Mouse (Mus musculus) liver, embryonic 14.5 days (tissue): ENCODE measurements at regions not wholly inside any gene's neighbourhood (a gene's known extent, or its start where the extent isn't known, plus 50 kb on each side); places are given as distances from the start of the nearest gene placed in this dataset.

ENCODE experiments used
- ATAC-seq: fragments of 200-750 bp; cut with Nextera tagmentation; 2 replicates; pipeline ENCODE4 v1.8.0; 2017; ENCODE audit warnings: moderate number of reproducible peaks, mild to moderate bottlenecking, moderate library complexity; ENCODE audit not compliant: insufficient read depth
- DNase-seq, 3 experiments: peaks; one replicate each; pipeline ENCODE4 v3.0.0-alpha.2; 2012 to 2013; ENCODE audit warnings: low read depth in 3 of 3, low spot score in 3 of 3
- H3K27ac ChIP-seq: fragments of 300-500 bp; sonication (generic); 2 replicates; pipeline ENCODE4 v1.5.1; 2014; ENCODE audit warnings: moderate library complexity, mild to moderate bottlenecking, control low read depth, inconsistent platforms
- H3K27me3 ChIP-seq: fragments of 300-500 bp; sonication (generic); 2 replicates; pipeline ENCODE4 v1.6.1; 2014; ENCODE audit warnings: mild to moderate bottlenecking, low read length, moderate library complexity; ENCODE audit not compliant: control insufficient read depth, insufficient read depth
- H3K36me3 ChIP-seq: fragments of 300-500 bp; sonication (generic); replicated peaks from 2 replicates; pipeline ENCODE4 v1.6.1; 2014; ENCODE audit warnings: low read depth; ENCODE audit not compliant: control insufficient read depth, insufficient read depth
- H3K4me1 ChIP-seq, 2 experiments: fragments of 200-500 bp in 1 of 2; fragments of 300-500 bp in 1 of 2; sonication (generic) in 1 of 2; replicated peaks; 2 replicates each; pipeline ENCODE4 v1.6.1; 2012 to 2014; ENCODE audit warnings: antibody characterized with exemption in 1 of 2, inconsistent platforms in 1 of 2, low read length in 1 of 2; ENCODE audit not compliant: control insufficient read depth in 2 of 2, insufficient read depth in 2 of 2
- H3K4me2 ChIP-seq: fragments of 300-500 bp; sonication (generic); 2 replicates; pipeline ENCODE4 v1.6.1; 2014; ENCODE audit warnings: low read depth, mild to moderate bottlenecking, control low read depth, moderate library complexity
- H3K4me3 ChIP-seq, 2 experiments: fragments of 200-500 bp in 1 of 2; fragments of 300-500 bp in 1 of 2; sonication (generic) in 1 of 2; 2 replicates each; pipeline ENCODE4 v1.5.1; 2012 to 2014; ENCODE audit warnings: low read depth in 2 of 2, low read length in 2 of 2, mild to moderate bottlenecking in 2 of 2, control low read depth in 1 of 2, inconsistent platforms in 1 of 2, moderate library complexity in 1 of 2; ENCODE audit not compliant: insufficient read depth in 1 of 2
- H3K9ac ChIP-seq: fragments of 300-500 bp; sonication (generic); replicated peaks from 2 replicates; pipeline ENCODE4 v1.6.1; 2014; ENCODE audit warnings: mild to moderate bottlenecking, control low read depth, moderate library complexity
- H3K9me3 ChIP-seq: fragments of 300-500 bp; sonication (generic); 2 replicates; pipeline ENCODE4 v1.6.1; 2016; ENCODE audit warnings: low read length, mixed read lengths; ENCODE audit not compliant: control insufficient read depth
- CTCF ChIP-seq: IDR thresholded peaks from 2 replicates; pipeline ENCODE4 v1.5.1; 2016; ENCODE audit warnings: antibody characterized with exemption, low read depth, control low read depth
- EP300 ChIP-seq: IDR thresholded peaks from 2 replicates; pipeline ENCODE4 v1.6.1; 2016; ENCODE audit warnings: antibody characterized with exemption, low read depth
- WGBS: fragments of 180-500 bp; shearing (Covaris S2); extraction: QIAGEN DNeasy Blood & Tissue Kit; methylation state at CpG from one replicate; pipeline ENCODE4 v1.1.7; 2014; ENCODE audit not compliant: insufficient replicate concordance; 5-methylcytosine and 5-hydroxymethylcytosine counted together

DNA sequence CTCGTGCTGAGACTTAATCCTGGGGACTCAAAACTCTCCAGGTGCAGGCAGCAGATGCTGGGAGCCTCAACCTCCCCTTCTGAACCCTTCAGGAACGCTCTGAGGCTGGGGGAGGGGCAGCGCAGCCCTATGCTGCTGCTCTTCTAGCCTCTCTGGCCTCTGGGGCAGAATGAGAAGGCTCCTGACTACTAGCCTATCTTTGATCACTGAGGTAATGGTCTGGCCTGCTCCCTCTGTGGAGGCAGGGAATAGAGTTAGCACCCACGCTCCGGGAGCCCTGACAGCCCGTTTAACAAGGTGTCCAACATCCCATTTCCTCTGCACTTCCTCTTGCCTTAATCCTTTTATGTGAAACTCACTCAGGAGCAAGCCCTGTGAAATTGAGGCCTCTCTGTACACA, 79.4 kb upstream of the Lhx1 start:
- H3K27me3 ChIP-seq, result no peaks in the 10 kb centered on the region; the same call in 1 of the 2 replicates
- no peaks in the 10 kb centered on the region for H3K9me3 ChIP-seq
- H3K4me2 ChIP-seq, result no peak overlapping the region
- 8% methylated on average over 6 of the region's 6 CpGs for WGBS
- ATAC-seq, result no peak
- H3K9ac ChIP-seq, result no peak overlapping the region
- no peak overlapping the region for H3K27ac ChIP-seq
- 0 out of 4 replicates have a peak, but pooled peaks cover 0 to 1% of the 10 kb centered on the region in 2 experiments for H3K4me1 ChIP-seq
- no peak overlapping the region for H3K4me3 ChIP-seq
- no peaks in the 10 kb centered on the region for H3K36me3 ChIP-seq
- DNase-seq, result no peak
- TF ChIP-seq CTCF, result no peak
- no peak for TF ChIP-seq EP300

DNA sequence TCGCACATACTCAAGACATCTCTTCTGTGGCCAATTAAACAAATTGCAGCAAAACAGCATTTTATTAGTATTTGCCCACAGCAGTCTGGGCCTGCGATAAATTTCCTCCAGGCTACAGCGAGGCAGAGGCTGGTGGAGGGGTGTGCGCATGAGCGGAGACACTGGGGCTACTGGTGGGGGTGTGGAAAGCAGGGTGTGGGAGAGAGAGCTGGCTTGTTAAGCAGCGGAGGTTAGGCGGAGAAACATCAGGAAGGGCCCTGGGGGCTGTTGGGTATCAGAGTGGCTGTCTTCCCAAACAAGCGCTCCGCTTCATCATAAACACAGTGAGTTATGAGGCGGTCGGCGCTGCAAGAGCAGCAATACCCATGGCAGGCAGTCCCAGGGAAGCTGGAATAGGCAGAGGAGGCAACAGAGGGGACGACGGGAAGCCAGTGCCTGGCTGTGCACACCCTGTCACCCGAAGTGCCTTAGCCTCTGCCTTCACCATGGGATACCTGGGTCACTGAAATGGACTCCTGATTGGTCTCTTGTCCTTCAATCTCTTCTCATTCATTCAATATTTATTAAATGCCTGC, 74.0 kb upstream of the Lhx1 start:
- 64% methylated on average over 15 of the region's 15 CpGs for WGBS
- TF ChIP-seq CTCF (no peak), EP300 (no peak)
- Histone ChIP-seq H3K27me3 (no peaks in the 10 kb centered on the region; the same call in 1 of the 2 replicates), H3K36me3 (no peaks in the 10 kb centered on the region), H3K27ac (no peak overlapping the region), H3K4me3 (no peak overlapping the region), H3K9me3 (no peaks in the 10 kb centered on the region), H3K4me2 (no peak overlapping the region), H3K9ac (no peak overlapping the region), H3K4me1 (0 out of 4 replicates have a peak, but pooled peaks cover 0 to 1% of the 10 kb centered on the region in 2 experiments)
- no peak for DNase-seq
- no peak for ATAC-seq

DNA sequence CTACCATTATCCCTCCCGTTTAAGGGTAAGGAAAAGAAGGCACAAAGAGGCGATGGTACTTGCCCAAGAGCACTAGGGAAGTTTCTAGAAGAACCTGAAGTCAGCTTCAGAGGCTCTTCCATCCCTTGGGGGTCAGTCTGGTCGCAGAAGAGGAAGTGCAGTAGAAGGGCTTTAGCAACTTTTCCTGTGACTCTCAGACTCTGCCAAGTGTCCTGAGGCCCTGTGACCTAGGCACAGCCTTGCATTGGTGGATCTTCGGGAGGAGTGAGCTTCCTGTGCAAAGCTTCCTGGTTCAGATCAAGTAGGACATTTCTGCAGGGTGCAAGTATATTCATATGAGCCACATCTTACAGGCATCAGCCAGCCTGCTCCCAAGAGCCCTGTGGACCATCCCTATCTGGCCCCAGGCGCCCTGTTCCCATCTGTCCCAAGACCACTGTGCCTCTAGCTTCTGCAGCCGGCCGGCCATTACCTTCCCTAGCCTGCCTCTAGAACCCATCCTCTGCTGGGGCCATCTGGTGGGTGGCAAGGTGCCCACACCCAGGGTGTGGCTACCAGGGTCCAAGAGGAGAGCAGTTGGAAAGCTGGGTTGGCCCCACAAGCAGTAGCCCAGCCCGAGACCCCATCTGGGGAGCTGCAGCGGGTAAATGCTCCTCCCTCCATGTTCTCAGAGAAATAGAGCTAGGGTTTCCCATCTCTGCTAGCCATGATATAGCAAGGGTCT, 72.4 kb upstream of the Lhx1 start:
- Histone ChIP-seq H3K36me3 (no peaks in the 10 kb centered on the region), H3K27me3 (no peaks in the 10 kb centered on the region; the same call in 1 of the 2 replicates), H3K4me2 (no peak overlapping the region), H3K4me3 (no peak overlapping the region), H3K27ac (no peak overlapping the region), H3K9me3 (no peaks in the 10 kb centered on the region), H3K4me1 (peaks cover 12 to 14% of the 10 kb centered on the region in 2 experiments), H3K9ac (no peak overlapping the region)
- TF ChIP-seq EP300 (no peak), CTCF (no peak)
- DNase-seq (no peak), ATAC-seq (no peak)
- 50% methylated on average over 9 of the region's 9 CpGs for whole genome bisulfite sequencing

DNA sequence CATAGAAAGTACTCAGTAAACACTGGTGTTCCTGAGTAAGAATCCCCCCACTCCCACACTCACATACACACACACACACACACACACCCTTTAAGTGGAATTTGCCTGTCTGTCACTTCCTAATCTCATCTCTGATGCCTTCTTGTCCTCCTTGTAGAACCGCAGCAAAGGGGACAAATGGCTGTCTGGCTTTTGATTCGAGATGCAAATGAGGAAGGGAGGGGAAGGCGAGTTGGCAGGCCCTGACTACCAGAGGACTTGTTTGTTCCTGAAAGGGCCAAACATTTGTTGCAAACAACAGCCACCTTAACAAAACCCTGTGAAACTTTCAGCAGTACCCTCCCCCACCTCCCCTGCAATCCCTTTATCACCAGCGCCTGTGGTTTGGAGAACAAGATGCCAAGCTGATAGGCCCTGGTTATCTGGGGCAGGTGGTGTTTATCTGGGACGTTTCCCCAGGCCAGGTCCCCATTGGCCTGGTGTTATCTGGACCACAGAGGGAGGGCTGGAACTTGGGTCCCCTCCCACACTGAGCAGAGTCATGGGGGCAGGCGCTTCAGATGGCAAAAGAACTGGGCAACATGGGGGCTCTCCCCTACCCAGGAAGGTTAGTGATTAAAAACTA, 67.5 kb upstream of the Lhx1 start:
- no peaks in the 10 kb centered on the region for H3K36me3 ChIP-seq
- H3K27me3 ChIP-seq, result peaks cover 3% of the 10 kb centered on the region
- TF ChIP-seq EP300 (peak; percentile 91), CTCF (no peak)
- H3K9ac ChIP-seq, result no peak overlapping the region
- WGBS, result 8% methylated on average over 6 of the region's 6 CpGs
- DNase-seq (peak; percentile 43 to 57 (median 53)), ATAC-seq (peak; percentile 96)
- peaks cover 19 to 21% of the 10 kb centered on the region in 2 experiments for H3K4me1 ChIP-seq
- H3K27ac ChIP-seq, result no peak overlapping the region
- 0 out of 4 replicates have a peak overlapping the region, but pooled peaks of 1 of the 2 experiments have one; percentile 8 for H3K4me3 ChIP-seq
- H3K9me3 ChIP-seq, result no peaks in the 10 kb centered on the region
- peak overlapping the region; percentile 40 for H3K4me2 ChIP-seq

DNA sequence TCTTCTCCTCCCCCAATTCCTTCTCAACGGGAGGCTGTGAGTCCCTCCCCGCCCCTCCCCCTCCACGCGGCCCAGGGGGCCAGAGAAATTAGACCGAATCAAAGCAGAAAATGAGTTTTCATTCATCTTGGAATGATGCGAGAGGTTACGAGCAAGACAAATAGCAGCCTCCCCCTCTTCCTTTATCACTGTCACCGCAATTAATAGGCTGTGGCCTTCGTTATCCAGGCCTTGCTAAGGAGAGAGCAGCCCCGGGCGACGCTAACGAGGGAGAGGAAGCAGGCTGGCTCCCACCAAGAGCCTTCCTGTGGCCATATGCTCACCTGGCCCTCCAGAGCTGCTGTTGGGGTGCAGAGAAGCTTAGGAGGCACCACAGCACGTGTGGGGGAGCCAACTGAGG, 61.8 kb upstream of the Lhx1 start:
- H3K27me3 ChIP-seq, result peaks cover 3% of the 10 kb centered on the region
- H3K4me2 ChIP-seq, result no peak overlapping the region
- H3K4me3 ChIP-seq, result no peak overlapping the region
- TF ChIP-seq CTCF, result no peak
- TF ChIP-seq EP300, result no peak
- DNase-seq, result no peak
- no peaks in the 10 kb centered on the region for H3K9me3 ChIP-seq
- no peaks in the 10 kb centered on the region for H3K36me3 ChIP-seq
- whole genome bisulfite sequencing, result 40% methylated on average over 14 of the region's 14 CpGs
- no peak overlapping the region for H3K27ac ChIP-seq
- no peak overlapping the region for H3K9ac ChIP-seq
- peaks cover under 1 to 2% of the 10 kb centered on the region in 2 experiments for H3K4me1 ChIP-seq
- no peak for ATAC-seq
